Mouse (Mus musculus): ENCODE measurements around the gene Cdh4. TPM values are rescaled to one million over a fixed set of nuclear protein-coding genes. Genes with fewer than 3 reads are reported as not detected.

Cdh4 gene
- polyA plus RNA-seq, 1 experiment, result 3.2 TPM

GRCm38 (mm10) chr2:179428889-179429288, 13.3 kb upstream of the Cdh4 start:
- Histone ChIP-seq H3K27ac (ENCODE audit: insufficient read depth, low read length) (no peak overlapping the region), H3K4me1 (ENCODE audit: control insufficient read depth, insufficient read depth, low read length) (no peaks in the 10 kb centered on the region), H3K4me3 (ENCODE audit: insufficient read depth, low read length) (no peak overlapping the region)
- no peak for TF ChIP-seq CTCF (IDR thresholded peaks at IDR 0.05; ENCODE audit: borderline replicate concordance, insufficient read depth, low read length)
- TF ChIP-seq POLR2A (IDR thresholded peaks at IDR 0.05; ENCODE audit: low read depth, low read length), result no peak

DNA sequence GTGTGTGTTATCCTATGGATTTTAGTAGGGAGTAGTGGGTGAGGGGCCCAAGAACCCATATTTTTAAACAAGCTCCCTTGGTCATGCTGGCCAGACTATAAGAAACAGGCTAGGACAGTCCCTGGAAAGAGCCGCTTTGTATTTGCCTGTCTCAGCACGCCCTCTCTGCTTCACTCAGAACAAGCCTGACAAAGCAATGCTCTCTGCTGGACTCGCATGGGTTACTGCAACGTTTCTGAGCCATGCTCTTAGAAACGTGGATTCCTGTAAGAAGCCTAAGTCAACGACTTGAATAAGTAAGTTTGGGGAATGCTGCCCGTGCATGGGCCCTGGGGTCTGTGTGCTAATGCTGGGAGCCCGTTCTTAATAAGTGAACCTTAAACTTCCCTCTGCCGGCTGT, 2.1 kb upstream of the Cdh4 start:
- TF ChIP-seq CTCF (IDR thresholded peaks at IDR 0.05; ENCODE audit: borderline replicate concordance, insufficient read depth, low read length) (no peak), POLR2A (IDR thresholded peaks at IDR 0.05; ENCODE audit: low read depth, low read length) (no peak)
- no peak overlapping the region for H3K4me3 ChIP-seq (ENCODE audit: insufficient read depth, low read length)
- no peak overlapping the region for H3K27ac ChIP-seq (ENCODE audit: insufficient read depth, low read length)
- no peaks in the 10 kb centered on the region for H3K4me1 ChIP-seq (ENCODE audit: control insufficient read depth, insufficient read depth, low read length)

- Histone ChIP-seq H3K4me3 (ENCODE audit: insufficient read depth, low read length) (no peak overlapping the region), H3K27ac (ENCODE audit: insufficient read depth, low read length) (no peak overlapping the region), H3K4me1 (ENCODE audit: control insufficient read depth, insufficient read depth, low read length) (no peaks in the 10 kb centered on the region)
- no peak for TF ChIP-seq CTCF (IDR thresholded peaks at IDR 0.05; ENCODE audit: borderline replicate concordance, insufficient read depth, low read length)
- TF ChIP-seq POLR2A (IDR thresholded peaks at IDR 0.05; ENCODE audit: low read depth, low read length), result no peak
These were observed 1.1 kb upstream of the Cdh4 start for GRCm38 (mm10) chr2:179441086-179441485.

- Histone ChIP-seq H3K4me1 (ENCODE audit: control insufficient read depth, insufficient read depth, low read length) (no peaks in the 10 kb centered on the region), H3K4me3 (ENCODE audit: insufficient read depth, low read length) (peak overlapping the region; percentile 64; the same call in 1 of the 2 replicates), H3K27ac (ENCODE audit: insufficient read depth, low read length) (no peak overlapping the region)
- TF ChIP-seq POLR2A (IDR thresholded peaks at IDR 0.05; ENCODE audit: low read depth, low read length) (no peak), CTCF (IDR thresholded peaks at IDR 0.05; ENCODE audit: borderline replicate concordance, insufficient read depth, low read length) (no peak)
These were observed 514 bp upstream of the Cdh4 start for GRCm38 (mm10) chr2:179441717-179442116.

DNA sequence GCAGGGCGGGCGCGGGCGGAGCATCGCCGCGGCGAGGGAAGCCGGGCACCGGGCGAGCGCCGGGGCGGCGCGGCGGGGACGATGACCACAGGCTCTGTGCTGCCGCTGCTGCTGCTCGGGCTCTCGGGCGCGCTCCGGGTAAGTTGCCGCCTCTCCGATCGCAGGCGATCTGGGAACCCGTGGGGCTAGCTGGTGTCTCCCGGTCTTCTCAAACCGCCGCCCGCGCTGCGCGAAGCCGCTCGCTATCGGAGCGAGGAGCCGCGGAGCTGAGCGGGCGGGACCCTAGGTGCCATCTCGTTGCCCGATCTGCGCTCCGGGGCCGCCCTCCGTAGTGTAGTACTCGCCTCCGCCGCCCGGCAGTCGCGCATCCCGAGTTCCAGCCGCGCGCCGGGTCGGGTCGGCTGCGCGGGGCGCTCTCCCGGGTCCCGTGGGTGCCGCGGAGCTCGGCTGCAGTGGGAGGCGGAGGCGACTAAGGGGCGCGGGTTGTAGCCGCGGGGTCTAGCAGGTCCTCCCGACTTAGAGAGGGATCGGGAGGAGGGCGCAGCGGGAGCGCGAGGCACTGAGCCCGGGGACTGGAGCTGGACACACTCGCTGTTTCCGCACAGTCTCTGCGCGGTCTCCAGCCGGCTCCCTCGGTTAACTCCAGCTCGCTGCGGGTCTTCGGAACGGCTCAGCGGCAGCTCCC, 452 bp downstream of the Cdh4 start:
- H3K4me3 ChIP-seq (ENCODE audit: insufficient read depth, low read length), result peak overlapping the region; percentile 64
- H3K27ac ChIP-seq (ENCODE audit: insufficient read depth, low read length), result no peak overlapping the region
- H3K4me1 ChIP-seq (ENCODE audit: control insufficient read depth, insufficient read depth, low read length), result no peaks in the 10 kb centered on the region
- TF ChIP-seq CTCF (IDR thresholded peaks at IDR 0.05; ENCODE audit: borderline replicate concordance, insufficient read depth, low read length) (no peak), POLR2A (IDR thresholded peaks at IDR 0.05; ENCODE audit: low read depth, low read length) (no peak)

GRCm38 (mm10) chr2:179443226-179443815, 1.1 kb downstream of the Cdh4 start:
- Histone ChIP-seq H3K4me1 (ENCODE audit: control insufficient read depth, insufficient read depth, low read length) (no peaks in the 10 kb centered on the region), H3K27ac (ENCODE audit: insufficient read depth, low read length) (no peak overlapping the region), H3K4me3 (ENCODE audit: insufficient read depth, low read length) (peak overlapping the region; percentile 64)
- TF ChIP-seq POLR2A (IDR thresholded peaks at IDR 0.05; ENCODE audit: low read depth, low read length), result no peak
- TF ChIP-seq CTCF (IDR thresholded peaks at IDR 0.05; ENCODE audit: borderline replicate concordance, insufficient read depth, low read length), result 0 out of 2 replicates have a peak, but pooled peaks have one; percentile 1

DNA sequence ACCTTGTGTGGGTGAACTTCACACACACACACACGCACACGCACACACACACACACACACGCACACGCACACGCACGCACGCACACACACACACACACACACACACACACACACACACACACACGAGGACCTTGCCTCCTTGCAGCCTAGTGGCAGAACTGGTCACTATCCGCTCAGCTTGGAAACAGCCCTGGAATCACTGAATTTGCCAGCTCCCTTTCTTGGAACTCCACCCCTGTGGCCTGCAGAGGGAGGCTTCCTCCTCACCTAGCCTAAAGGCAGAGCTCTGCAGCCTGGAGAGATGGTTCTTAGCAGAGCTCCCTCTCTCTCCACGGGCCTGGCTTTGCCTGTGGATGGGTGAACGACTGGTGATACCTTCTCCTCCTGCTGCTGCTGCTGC, 1.7 kb downstream of the Cdh4 start:
- no peaks in the 10 kb centered on the region for H3K4me1 ChIP-seq (ENCODE audit: control insufficient read depth, insufficient read depth, low read length)
- TF ChIP-seq CTCF (IDR thresholded peaks at IDR 0.05; ENCODE audit: borderline replicate concordance, insufficient read depth, low read length) (peak; percentile 30; the same call in 1 of the 2 replicates), POLR2A (IDR thresholded peaks at IDR 0.05; ENCODE audit: low read depth, low read length) (no peak)
- H3K4me3 ChIP-seq (ENCODE audit: insufficient read depth, low read length), result peak overlapping the region; percentile 64; the same call in 1 of the 2 replicates
- no peak overlapping the region for H3K27ac ChIP-seq (ENCODE audit: insufficient read depth, low read length)

GRCm38 (mm10) chr2:179448256-179448655, 6.0 kb downstream of the Cdh4 start:
- TF ChIP-seq CTCF (IDR thresholded peaks at IDR 0.05; ENCODE audit: borderline replicate concordance, insufficient read depth, low read length) (no peak), POLR2A (IDR thresholded peaks at IDR 0.05; ENCODE audit: low read depth, low read length) (no peak)
- H3K27ac ChIP-seq (ENCODE audit: insufficient read depth, low read length), result no peak overlapping the region
- no peak overlapping the region for H3K4me3 ChIP-seq (ENCODE audit: insufficient read depth, low read length)
- H3K4me1 ChIP-seq (ENCODE audit: control insufficient read depth, insufficient read depth, low read length), result no peaks in the 10 kb centered on the region

DNA sequence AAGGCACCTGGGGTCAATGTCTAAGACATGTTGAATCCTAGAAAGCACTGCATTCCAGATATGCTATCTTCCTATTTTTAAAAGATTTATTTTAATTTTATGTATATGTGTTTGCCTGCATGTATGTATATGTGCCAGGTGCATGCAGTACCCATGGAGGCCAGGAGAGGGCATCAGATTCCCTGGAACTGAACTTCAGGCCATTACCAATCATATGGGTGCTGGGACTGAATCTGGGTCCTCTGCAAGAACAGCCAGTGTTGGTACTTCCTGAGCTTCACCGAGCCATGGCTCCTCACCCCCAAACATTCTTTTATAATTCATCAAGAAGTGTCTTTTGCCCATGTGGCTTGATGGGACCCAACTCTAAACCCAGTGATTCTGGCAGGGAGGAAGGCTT, 6.8 kb downstream of the Cdh4 start:
- TF ChIP-seq CTCF (IDR thresholded peaks at IDR 0.05; ENCODE audit: borderline replicate concordance, insufficient read depth, low read length), result no peak
- TF ChIP-seq POLR2A (IDR thresholded peaks at IDR 0.05; ENCODE audit: low read depth, low read length), result no peak
- Histone ChIP-seq H3K27ac (ENCODE audit: insufficient read depth, low read length) (no peak overlapping the region), H3K4me1 (ENCODE audit: control insufficient read depth, insufficient read depth, low read length) (no peaks in the 10 kb centered on the region), H3K4me3 (ENCODE audit: insufficient read depth, low read length) (no peak overlapping the region)

- H3K4me3 ChIP-seq (ENCODE audit: insufficient read depth, low read length), result no peak overlapping the region
- TF ChIP-seq CTCF (IDR thresholded peaks at IDR 0.05; ENCODE audit: borderline replicate concordance, insufficient read depth, low read length) (no peak), POLR2A (IDR thresholded peaks at IDR 0.05; ENCODE audit: low read depth, low read length) (no peak)
- no peaks in the 10 kb centered on the region for H3K4me1 ChIP-seq (ENCODE audit: control insufficient read depth, insufficient read depth, low read length)
- H3K27ac ChIP-seq (ENCODE audit: insufficient read depth, low read length), result no peak overlapping the region
These were observed 17.0 kb downstream of the Cdh4 start for GRCm38 (mm10) chr2:179459196-179459595.

Data from embryonic fibroblast, embryonic 13.5 days (primary cell).